Mouse (Mus musculus) NIH3T3 (cell line): ENCODE measurements around the gene Necap2.

Experiments
- DNase-seq: peaks from one replicate; pipeline ENCODE4 v3.0.0-alpha.2; 2012; ENCODE audit warnings: low read depth

Necap2 gene

GRCm38 (mm10) chr4:141033606-141034549 lies 44.3 kb downstream of the Necap2 start:
- no peak for DNase-seq

- peak; percentile 82 for DNase-seq
Observed at GRCm38 (mm10) chr4:141031733-141032132, 46.4 kb downstream of the Necap2 start.

- no peak for DNase-seq
Observed at GRCm38 (mm10) chr4:141030541-141031206, 47.5 kb downstream of the Necap2 start.

- no peak for DNase-seq
Observed at GRCm38 (mm10) chr4:141024992-141025391, 53.2 kb downstream of the Necap2 start.

- no peak for DNase-seq
Observed at GRCm38 (mm10) chr4:141024052-141024451, 54.1 kb downstream of the Necap2 start.

GRCm38 (mm10) chr4:141021614-141021929 lies 56.6 kb downstream of the Necap2 start:
- DNase-seq: no peak

GRCm38 (mm10) chr4:141020811-141021613 lies 57.1 kb downstream of the Necap2 start:
- peak; percentile 48 for DNase-seq

- DNase-seq: no peak
Observed at GRCm38 (mm10) chr4:141020220-141020619, 57.9 kb downstream of the Necap2 start.

- DNase-seq: no peak
Observed at GRCm38 (mm10) chr4:141017657-141018436, 60.3 kb downstream of the Necap2 start.
